Mouse (Mus musculus): ENCODE data around the gene Map1b. TPM values are rescaled to one million over a fixed set of nuclear protein-coding genes. Genes with fewer than 3 reads are reported as not detected.

Gene Map1b
- polyA plus RNA-seq, 2 experiments = 0.19 to 1.7 TPM

- Histone ChIP-seq H3K4me2 (ENCODE audit: low read depth) (no peak overlapping the region), H3K4me1 (replicated peaks; ENCODE audit: control insufficient read depth in 2 of 2, insufficient read depth in 2 of 2, low read length in 1 of 2) (no peaks in the 10 kb centered on the region), H3K27ac (no peak overlapping the region), H3K36me3 (replicated peaks; ENCODE audit: control insufficient read depth, insufficient read depth, low read depth) (no peaks in the 10 kb centered on the region), H3K4me3 (ENCODE audit: insufficient read depth in 1 of 2, low read depth in 2 of 2, low read length in 2 of 2) (no peak overlapping the region), H3K9me3 (ENCODE audit: control insufficient read depth, low read length) (no peaks in the 10 kb centered on the region), H3K27me3 (ENCODE audit: control insufficient read depth, insufficient read depth, low read length) (no peaks in the 10 kb centered on the region), H3K9ac (replicated peaks) (no peak overlapping the region)
- 68% methylated on average over 9 of the region's 9 CpGs for WGBS (ENCODE audit: insufficient replicate concordance)
- TF ChIP-seq CTCF (IDR thresholded peaks at IDR 0.05; ENCODE audit: low read depth) (no peak), EP300 (IDR thresholded peaks at IDR 0.05; ENCODE audit: low read depth) (no peak)
- no peak for DNase-seq (ENCODE audit: low read depth in 3 of 3, low spot score in 3 of 3)
- no peak for ATAC-seq (ENCODE audit: insufficient read depth)
These were observed 81.8 kb downstream of the Map1b start for GRCm38 (mm10) chr13:99434494-99434893.

- Histone ChIP-seq H3K36me3 (replicated peaks; ENCODE audit: control insufficient read depth, insufficient read depth, low read depth) (no peaks in the 10 kb centered on the region), H3K27me3 (ENCODE audit: control insufficient read depth, insufficient read depth, low read length) (no peaks in the 10 kb centered on the region), H3K9me3 (ENCODE audit: control insufficient read depth, low read length) (no peaks in the 10 kb centered on the region), H3K4me3 (ENCODE audit: insufficient read depth in 1 of 2, low read depth in 2 of 2, low read length in 2 of 2) (no peak overlapping the region), H3K27ac (no peak overlapping the region), H3K9ac (replicated peaks) (no peak overlapping the region), H3K4me1 (replicated peaks; ENCODE audit: control insufficient read depth in 2 of 2, insufficient read depth in 2 of 2, low read length in 1 of 2) (no peaks in the 10 kb centered on the region), H3K4me2 (ENCODE audit: low read depth) (no peak overlapping the region)
- ATAC-seq (ENCODE audit: insufficient read depth) (no peak), DNase-seq (ENCODE audit: low read depth in 3 of 3, low spot score in 3 of 3) (no peak)
- 70% methylated on average over 29 of the region's 29 CpGs for WGBS (ENCODE audit: insufficient replicate concordance)
- no peak for TF ChIP-seq CTCF (IDR thresholded peaks at IDR 0.05; ENCODE audit: low read depth)
- TF ChIP-seq EP300 (IDR thresholded peaks at IDR 0.05; ENCODE audit: low read depth) = no peak
These were observed 83.0 kb downstream of the Map1b start for GRCm38 (mm10) chr13:99433068-99434008.

- WGBS (ENCODE audit: insufficient replicate concordance) = 74% methylated on average over 13 of the region's 13 CpGs
- Histone ChIP-seq H3K27ac (no peak overlapping the region), H3K4me1 (replicated peaks; ENCODE audit: control insufficient read depth in 2 of 2, insufficient read depth in 2 of 2, low read length in 1 of 2) (no peaks in the 10 kb centered on the region), H3K27me3 (ENCODE audit: control insufficient read depth, insufficient read depth, low read length) (no peaks in the 10 kb centered on the region; the same call in 1 of the 2 replicates), H3K4me3 (ENCODE audit: insufficient read depth in 1 of 2, low read depth in 2 of 2, low read length in 2 of 2) (no peak overlapping the region), H3K4me2 (ENCODE audit: low read depth) (no peak overlapping the region), H3K9ac (replicated peaks) (no peak overlapping the region), H3K36me3 (replicated peaks; ENCODE audit: control insufficient read depth, insufficient read depth, low read depth) (no peaks in the 10 kb centered on the region), H3K9me3 (ENCODE audit: control insufficient read depth, low read length) (no peaks in the 10 kb centered on the region)
- DNase-seq (ENCODE audit: low read depth in 3 of 3, low spot score in 3 of 3) = no peak
- TF ChIP-seq CTCF (IDR thresholded peaks at IDR 0.05; ENCODE audit: low read depth) (no peak), EP300 (IDR thresholded peaks at IDR 0.05; ENCODE audit: low read depth) (no peak)
- ATAC-seq (ENCODE audit: insufficient read depth) = no peak
These were observed 92.8 kb downstream of the Map1b start for GRCm38 (mm10) chr13:99423581-99423980.

GRCm38 (mm10) chr13:99416601-99417000, 99.7 kb downstream of the Map1b start:
- no peak for ATAC-seq (ENCODE audit: insufficient read depth)
- no peak overlapping the region for H3K27ac ChIP-seq
- TF ChIP-seq EP300 (IDR thresholded peaks at IDR 0.05; ENCODE audit: low read depth) = no peak
- TF ChIP-seq CTCF (IDR thresholded peaks at IDR 0.05; ENCODE audit: low read depth) = no peak
- no peaks in the 10 kb centered on the region for H3K4me1 ChIP-seq (replicated peaks; ENCODE audit: control insufficient read depth in 2 of 2, insufficient read depth in 2 of 2, low read length in 1 of 2)
- DNase-seq (ENCODE audit: low read depth in 3 of 3, low spot score in 3 of 3) = no peak
- WGBS (ENCODE audit: insufficient replicate concordance) = 72% methylated on average over 9 of the region's 9 CpGs
- H3K9ac ChIP-seq (replicated peaks) = no peak overlapping the region
- no peaks in the 10 kb centered on the region for H3K9me3 ChIP-seq (ENCODE audit: control insufficient read depth, low read length)
- no peaks in the 10 kb centered on the region; the same call in 1 of the 2 replicates for H3K36me3 ChIP-seq (replicated peaks; ENCODE audit: control insufficient read depth, insufficient read depth, low read depth)
- H3K4me2 ChIP-seq (ENCODE audit: low read depth) = no peak overlapping the region
- H3K27me3 ChIP-seq (ENCODE audit: control insufficient read depth, insufficient read depth, low read length) = no peaks in the 10 kb centered on the region; the same call in 1 of the 2 replicates
- no peak overlapping the region for H3K4me3 ChIP-seq (ENCODE audit: insufficient read depth in 1 of 2, low read depth in 2 of 2, low read length in 2 of 2)

- Histone ChIP-seq H3K36me3 (replicated peaks; ENCODE audit: control insufficient read depth, insufficient read depth, low read depth) (peaks cover 3% of the 10 kb centered on the region; the same call in 1 of the 2 replicates), H3K4me3 (ENCODE audit: insufficient read depth in 1 of 2, low read depth in 2 of 2, low read length in 2 of 2) (no peak overlapping the region), H3K27me3 (ENCODE audit: control insufficient read depth, insufficient read depth, low read length) (no peaks in the 10 kb centered on the region), H3K9me3 (ENCODE audit: control insufficient read depth, low read length) (no peaks in the 10 kb centered on the region), H3K4me2 (ENCODE audit: low read depth) (no peak overlapping the region), H3K27ac (no peak overlapping the region), H3K4me1 (replicated peaks; ENCODE audit: control insufficient read depth in 2 of 2, insufficient read depth in 2 of 2, low read length in 1 of 2) (no peaks in the 10 kb centered on the region), H3K9ac (replicated peaks) (no peak overlapping the region)
- no peak for DNase-seq (ENCODE audit: low read depth in 3 of 3, low spot score in 3 of 3)
- TF ChIP-seq EP300 (IDR thresholded peaks at IDR 0.05; ENCODE audit: low read depth) (no peak), CTCF (IDR thresholded peaks at IDR 0.05; ENCODE audit: low read depth) (no peak)
- 79% methylated on average over 10 of the region's 10 CpGs for WGBS (ENCODE audit: insufficient replicate concordance)
- ATAC-seq (ENCODE audit: insufficient read depth) = no peak
These were observed 102.0 kb downstream of the Map1b start for GRCm38 (mm10) chr13:99414352-99414742.

Data from liver, embryonic 14.5 days (tissue).